Mouse (Mus musculus): Measurements from ENCODE around the gene Dgkh. TPM values are rescaled to one million over a fixed set of nuclear protein-coding genes. Genes with fewer than 3 reads are reported as not detected.
"Not testable (repeated sequence)": the region's sequence is repeated elsewhere in the genome, so short reads cannot be mapped to it uniquely, and the experiment has no call there.

The Dgkh gene
- polyA plus RNA-seq, 1 experiment from 2014 or later = 1.7 TPM

DNA sequence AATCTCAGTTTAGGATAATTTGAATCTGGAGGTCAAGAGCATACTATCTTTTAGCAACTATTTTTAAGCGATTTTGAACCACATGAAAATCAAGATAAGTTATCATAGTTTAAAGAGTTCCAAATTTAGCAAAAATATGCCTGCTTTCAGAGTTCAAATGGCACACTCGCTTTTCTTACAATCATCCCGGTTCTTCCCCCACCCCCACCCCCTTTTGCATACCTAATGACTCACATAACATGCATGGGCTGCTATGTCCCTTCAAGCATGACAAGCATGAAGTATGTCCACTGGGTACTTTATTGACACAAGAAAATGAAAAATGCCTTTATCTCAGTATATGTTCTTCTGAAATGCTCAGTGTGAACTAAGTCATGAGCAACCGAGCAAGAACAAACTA is 166.1 kb downstream of the Dgkh start:
- WGBS = 69% methylated on average over 4 of the region's 4 CpGs

DNA sequence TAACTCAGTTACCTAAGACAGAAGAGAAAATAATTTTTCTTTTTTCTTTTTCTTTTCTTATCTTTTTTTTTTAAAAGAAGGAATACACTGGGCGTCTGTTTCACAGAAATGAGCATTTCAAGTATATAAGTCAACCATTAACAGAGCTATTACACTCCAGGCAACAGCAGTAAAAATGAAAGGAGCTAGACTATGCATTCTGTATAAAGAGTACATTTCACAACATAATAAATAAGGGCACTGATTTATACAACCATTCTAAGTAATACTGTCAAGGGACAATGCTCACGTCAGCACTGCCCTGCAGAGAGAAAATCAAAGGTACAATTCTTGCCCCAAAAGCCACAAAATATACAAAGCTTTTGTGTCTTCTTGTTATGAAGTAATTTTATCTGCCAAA is 168.3 kb downstream of the Dgkh start:
- WGBS = 91% methylated on average over 2 of the region's 2 CpGs
- H3K4me1 ChIP-seq = no peaks in the 10 kb centered on the region

More for the DNA sequence above, 166.1 kb downstream of the Dgkh start:
- DNase-seq (ENCODE audit: low spot score) = no peak
- H3K27ac ChIP-seq = no peak overlapping the region
- no peaks in the 10 kb centered on the region for H3K9me3 ChIP-seq
- no peaks in the 10 kb centered on the region; the same call in 1 of the 2 replicates for H3K36me3 ChIP-seq
- H3K27me3 ChIP-seq (ENCODE audit: insufficient read depth, poor library complexity, severe bottlenecking) = no peaks in the 10 kb centered on the region
- H3K4me1 ChIP-seq = no peaks in the 10 kb centered on the region
- H3K4me3 ChIP-seq = no peak overlapping the region

DNA sequence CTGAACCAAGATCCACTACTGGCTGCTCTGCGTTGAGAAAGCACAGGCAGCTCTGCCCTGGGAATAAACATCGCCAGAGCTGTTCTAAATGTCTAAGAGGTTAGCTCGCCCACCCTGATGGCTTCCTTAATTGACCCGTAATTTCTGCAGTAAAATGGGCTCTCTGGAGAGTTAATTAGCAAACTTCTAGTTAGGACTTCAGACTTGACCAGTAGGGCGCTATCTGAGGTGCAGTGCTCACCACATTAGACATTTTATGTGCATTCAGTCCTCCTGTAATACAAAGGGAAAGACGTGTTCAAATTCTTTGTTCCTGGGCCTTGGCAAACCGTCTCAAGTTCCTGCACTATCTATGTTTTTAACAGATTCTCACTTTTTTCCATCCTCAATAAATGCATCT is 169.4 kb downstream of the Dgkh start:
- H3K36me3 ChIP-seq = no peaks in the 10 kb centered on the region; the same call in 1 of the 2 replicates
- DNase-seq (ENCODE audit: low spot score) = no peak
- H3K4me3 ChIP-seq = no peak overlapping the region
- WGBS = 85% methylated on average over 7 of the region's 7 CpGs
- H3K27ac ChIP-seq = no peak overlapping the region
- no peaks in the 10 kb centered on the region for H3K27me3 ChIP-seq (ENCODE audit: insufficient read depth, poor library complexity, severe bottlenecking)
- no peaks in the 10 kb centered on the region for H3K4me1 ChIP-seq
- no peaks in the 10 kb centered on the region for H3K9me3 ChIP-seq

More for the DNA sequence above, 168.3 kb downstream of the Dgkh start:
- DNase-seq (ENCODE audit: low spot score) = no peak
- H3K9me3 ChIP-seq = no peaks in the 10 kb centered on the region
- no peaks in the 10 kb centered on the region for H3K27me3 ChIP-seq (ENCODE audit: insufficient read depth, poor library complexity, severe bottlenecking)
- H3K4me3 ChIP-seq = no peak overlapping the region
- no peaks in the 10 kb centered on the region; the same call in 1 of the 2 replicates for H3K36me3 ChIP-seq
- no peak overlapping the region for H3K27ac ChIP-seq

DNA sequence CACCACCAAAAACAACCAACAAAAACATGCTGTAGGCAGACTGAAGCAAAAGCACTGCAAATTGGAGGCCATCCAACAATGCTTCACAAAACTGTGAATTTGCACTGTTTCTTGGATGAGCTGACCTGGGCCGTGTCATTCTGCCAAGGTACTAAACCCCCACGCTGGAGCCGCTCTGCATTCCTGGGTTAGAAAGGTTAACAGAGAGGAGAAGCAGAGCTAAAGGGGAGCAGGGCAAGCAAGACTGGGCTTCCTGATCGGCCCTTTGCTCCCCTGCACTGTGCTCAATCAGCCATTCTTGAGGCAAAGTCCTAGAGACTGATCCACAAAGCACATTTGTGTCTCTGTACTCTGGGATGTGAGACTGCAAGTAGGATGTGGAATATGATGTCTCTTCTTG is 170.5 kb downstream of the Dgkh start:
- H3K36me3 ChIP-seq = no peaks in the 10 kb centered on the region
- no peaks in the 10 kb centered on the region for H3K27me3 ChIP-seq (ENCODE audit: insufficient read depth, poor library complexity, severe bottlenecking)
- no peak overlapping the region for H3K27ac ChIP-seq
- DNase-seq (ENCODE audit: low spot score) = no peak
- H3K9me3 ChIP-seq = no peaks in the 10 kb centered on the region
- no peak overlapping the region for H3K4me3 ChIP-seq
- H3K4me1 ChIP-seq = no peaks in the 10 kb centered on the region
- 86% methylated on average over 4 of the region's 4 CpGs for WGBS

DNA sequence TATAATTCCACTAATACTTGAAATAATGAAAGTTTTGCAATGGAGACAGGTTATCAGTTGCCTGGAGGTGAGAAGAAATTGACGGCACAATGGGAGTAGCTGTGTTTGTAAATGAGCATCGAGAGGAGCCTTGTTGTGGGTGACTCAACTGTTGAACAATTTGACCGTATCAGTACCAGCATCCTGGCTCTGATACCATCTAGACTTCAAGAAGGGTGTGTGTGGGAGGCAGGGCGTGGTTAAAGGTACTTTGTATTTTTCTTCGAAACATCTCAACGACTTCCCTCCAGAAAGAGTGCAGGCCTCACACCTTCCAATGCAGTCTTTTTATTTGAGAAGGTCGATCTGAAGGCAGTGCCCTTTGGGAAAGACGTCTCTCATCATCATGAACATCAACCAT is 173.5 kb downstream of the Dgkh start:
- Histone ChIP-seq H3K27me3 (ENCODE audit: insufficient read depth, poor library complexity, severe bottlenecking) (no peaks in the 10 kb centered on the region), H3K9me3 (no peaks in the 10 kb centered on the region), H3K36me3 (no peaks in the 10 kb centered on the region), H3K27ac (no peak overlapping the region), H3K4me3 (no peak overlapping the region), H3K4me1 (no peaks in the 10 kb centered on the region)
- WGBS = 81% methylated on average over 8 of the region's 8 CpGs
- no peak for DNase-seq (ENCODE audit: low spot score)

DNA sequence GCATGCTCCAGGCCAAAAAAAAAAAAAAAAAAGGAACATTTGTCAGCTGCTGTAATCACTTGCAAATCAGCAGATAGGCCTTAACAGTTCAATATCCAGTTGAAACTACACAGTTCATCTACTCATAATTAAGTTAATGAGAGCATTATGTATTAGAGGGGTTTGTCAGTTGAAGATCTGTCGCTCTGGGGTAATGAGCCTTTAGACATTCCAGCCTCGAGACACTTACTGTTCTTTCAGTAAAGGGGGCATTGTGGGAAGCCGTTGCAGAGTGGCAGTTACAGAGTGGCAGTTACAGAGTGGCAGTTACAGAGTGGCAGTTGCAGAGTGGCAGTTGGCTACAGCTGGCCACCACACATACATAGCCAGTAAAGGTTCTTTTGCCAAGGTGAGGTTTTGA is 177.7 kb downstream of the Dgkh start:
- not testable (repeated sequence) for H3K27ac ChIP-seq; H3K4me3 ChIP-seq; H3K36me3 ChIP-seq; DNase-seq (ENCODE audit: low spot score); H3K9me3 ChIP-seq; H3K27me3 ChIP-seq (ENCODE audit: insufficient read depth, poor library complexity, severe bottlenecking); H3K4me1 ChIP-seq
- WGBS = 76% methylated on average over 3 of the region's 3 CpGs

DNA sequence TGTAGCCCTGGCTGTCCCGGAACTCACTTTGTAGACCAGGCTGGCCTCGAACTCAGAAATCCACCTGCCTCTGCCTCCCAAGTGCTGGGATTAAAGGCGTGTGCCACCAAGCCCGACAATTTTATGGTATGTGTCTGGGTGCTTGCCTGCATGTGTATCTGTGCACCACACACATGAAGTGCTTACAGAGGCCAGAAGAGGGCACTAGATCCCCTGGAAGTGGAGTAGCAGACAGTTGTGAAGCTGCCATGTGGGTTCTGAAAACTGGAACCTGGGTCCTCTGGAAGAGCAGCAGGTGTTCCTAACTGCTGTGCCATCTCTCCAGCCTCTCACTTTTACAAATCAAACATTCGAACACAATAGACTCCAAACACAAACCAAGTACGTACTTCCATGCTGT is 178.9 kb downstream of the Dgkh start:
- Histone ChIP-seq H3K27ac (no peak overlapping the region), H3K9me3 (no peaks in the 10 kb centered on the region), H3K36me3 (no peaks in the 10 kb centered on the region), H3K4me3 (no peak overlapping the region), H3K4me1 (peaks cover 12% of the 10 kb centered on the region), H3K27me3 (ENCODE audit: insufficient read depth, poor library complexity, severe bottlenecking) (no peaks in the 10 kb centered on the region)
- no peak for DNase-seq (ENCODE audit: low spot score)
- WGBS = 87% methylated on average over 6 of the region's 6 CpGs

DNA sequence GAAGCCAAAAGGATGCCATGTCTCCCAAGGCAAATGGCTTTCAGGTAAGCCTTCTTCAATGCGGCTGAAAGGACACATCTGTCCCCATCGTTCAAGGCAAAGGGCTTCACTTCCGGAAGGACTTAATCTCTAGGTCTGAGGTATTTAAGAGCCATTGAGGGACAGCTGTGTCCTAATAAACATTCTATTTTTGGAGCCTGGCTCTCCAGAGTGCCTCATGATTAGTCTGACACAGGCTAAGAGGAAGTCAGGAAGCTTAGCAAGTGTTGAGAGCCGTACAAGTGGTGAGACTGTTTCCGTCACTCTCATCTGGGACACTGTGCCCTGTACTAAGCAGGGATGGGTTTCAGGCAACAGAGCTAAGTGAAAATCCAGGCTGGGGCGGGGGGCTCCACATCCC is 183.8 kb downstream of the Dgkh start:
- H3K27me3 ChIP-seq (ENCODE audit: insufficient read depth, poor library complexity, severe bottlenecking) = no peaks in the 10 kb centered on the region
- H3K4me1 ChIP-seq = peaks cover 22% of the 10 kb centered on the region
- WGBS = 29% methylated on average over 6 of the region's 6 CpGs
- no peak overlapping the region for H3K4me3 ChIP-seq
- peak; percentile 86 for DNase-seq (ENCODE audit: low spot score)
- no peaks in the 10 kb centered on the region for H3K9me3 ChIP-seq
- no peaks in the 10 kb centered on the region for H3K36me3 ChIP-seq
- H3K27ac ChIP-seq = peak overlapping the region; percentile 78

DNA sequence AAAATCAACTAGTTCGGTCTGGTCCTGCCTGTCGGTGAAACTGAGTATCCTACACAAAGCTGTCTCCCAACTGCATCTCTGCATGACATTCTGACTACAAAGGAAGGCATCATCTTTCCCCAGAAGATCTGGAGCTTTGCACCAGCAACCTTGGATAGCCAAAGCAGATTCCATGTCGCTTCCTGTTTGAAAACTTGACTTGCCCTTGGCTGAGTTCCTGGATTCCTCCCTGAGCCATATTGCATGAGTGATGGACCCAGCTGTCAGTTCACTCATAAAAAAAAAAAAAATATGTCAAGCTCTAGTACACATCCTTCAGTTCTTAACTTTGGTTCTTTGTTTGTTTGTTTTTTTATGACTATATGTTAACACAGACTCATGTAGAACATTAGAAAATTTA is 191.3 kb downstream of the Dgkh start:
- H3K4me1 ChIP-seq = peaks cover 12% of the 10 kb centered on the region
- H3K27ac ChIP-seq = no peak overlapping the region
- no peak for DNase-seq (ENCODE audit: low spot score)
- WGBS = 73% methylated on average over 3 of the region's 3 CpGs
- H3K36me3 ChIP-seq = no peaks in the 10 kb centered on the region
- no peak overlapping the region for H3K4me3 ChIP-seq
- no peaks in the 10 kb centered on the region for H3K27me3 ChIP-seq (ENCODE audit: insufficient read depth, poor library complexity, severe bottlenecking)
- no peaks in the 10 kb centered on the region for H3K9me3 ChIP-seq

DNA sequence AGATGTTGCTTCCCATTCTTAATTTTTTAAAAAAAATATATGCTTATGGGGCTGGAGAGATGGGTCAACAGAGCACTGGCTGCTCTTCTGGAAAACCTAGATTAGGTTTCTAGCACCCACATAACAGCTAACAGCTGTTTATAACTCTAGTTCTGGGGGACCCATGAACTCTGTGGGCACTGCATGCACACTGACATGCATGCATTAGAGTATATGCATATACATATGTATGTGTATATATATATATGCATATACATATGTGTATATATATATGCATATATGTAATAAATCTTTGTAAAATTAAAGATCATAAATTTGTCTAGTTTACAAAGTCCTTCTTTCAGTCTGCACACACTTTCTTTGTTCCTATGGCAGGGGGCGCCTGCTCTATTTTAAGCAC is 192.8 kb downstream of the Dgkh start:
- H3K4me1 ChIP-seq = peaks cover 12% of the 10 kb centered on the region
- no peak overlapping the region for H3K4me3 ChIP-seq
- H3K36me3 ChIP-seq = no peaks in the 10 kb centered on the region
- no peak overlapping the region for H3K27ac ChIP-seq
- H3K27me3 ChIP-seq (ENCODE audit: insufficient read depth, poor library complexity, severe bottlenecking) = no peaks in the 10 kb centered on the region
- no peaks in the 10 kb centered on the region for H3K9me3 ChIP-seq
- DNase-seq (ENCODE audit: low spot score) = no peak
- 97% methylated on average over 1 of the region's 1 CpGs for WGBS

DNA sequence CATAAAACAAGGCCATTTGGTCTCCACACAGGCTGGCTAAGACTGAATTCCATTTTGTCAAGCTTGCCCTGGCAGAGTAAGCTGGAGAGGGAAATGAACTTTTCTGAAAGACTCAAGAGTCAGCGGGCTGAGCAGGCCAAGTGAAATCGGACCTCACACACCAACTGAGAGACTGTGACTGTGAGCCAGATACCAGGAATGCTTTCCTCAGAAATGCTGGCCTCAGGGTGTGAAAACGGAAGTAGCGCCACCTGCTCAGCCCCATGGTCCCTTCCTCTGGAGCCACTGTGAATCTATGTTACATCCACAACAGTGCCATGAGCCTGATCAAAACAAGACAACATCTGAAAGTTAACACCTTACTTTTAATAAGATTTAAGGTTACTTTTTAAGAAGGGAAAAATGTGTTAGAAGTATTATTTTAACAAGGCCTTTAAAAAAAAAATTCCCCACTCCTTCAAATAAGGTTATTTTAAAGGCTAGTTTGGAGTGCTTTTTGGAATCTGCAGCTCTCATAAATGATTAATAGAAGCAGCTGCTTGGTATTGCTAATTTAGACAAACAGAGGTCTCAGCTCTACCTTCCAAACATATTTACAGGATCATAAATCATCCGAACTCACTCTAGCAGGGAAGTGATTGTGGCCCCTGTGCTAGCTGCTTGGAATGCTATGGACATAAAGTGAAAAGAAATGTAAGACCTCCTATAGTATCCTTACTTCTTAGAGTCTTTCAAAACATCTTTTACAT is 193.8 kb downstream of the Dgkh start:
- Histone ChIP-seq H3K4me1 (peaks cover 12% of the 10 kb centered on the region), H3K27ac (peak overlapping the region; percentile 56; the same call in 1 of the 2 replicates)

DNA sequence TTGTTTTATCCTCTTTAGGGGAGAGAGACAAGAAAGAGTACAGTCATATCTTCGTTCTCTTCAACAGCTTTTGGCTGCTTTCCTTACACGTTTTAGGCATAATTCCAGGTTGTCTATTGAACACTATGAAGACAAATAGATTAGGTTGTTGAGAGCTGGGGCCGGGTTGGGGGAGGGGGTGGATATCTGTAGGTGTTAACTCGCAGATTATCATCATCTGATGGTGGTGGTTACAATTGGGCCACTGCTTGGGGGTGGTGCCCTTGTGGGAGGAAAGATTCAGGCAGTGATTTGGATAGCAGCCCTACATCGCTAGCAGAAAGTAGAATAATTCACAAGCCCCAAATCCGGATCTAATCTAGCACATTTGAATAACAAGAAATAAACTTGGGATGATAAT is 195.0 kb downstream of the Dgkh start:
- DNase-seq (ENCODE audit: low spot score) = no peak
- peak overlapping the region; percentile 95; the same call in 1 of the 2 replicates for H3K4me3 ChIP-seq
- WGBS = 44% methylated on average over 6 of the region's 6 CpGs
- no peaks in the 10 kb centered on the region for H3K36me3 ChIP-seq
- H3K27ac ChIP-seq = peak overlapping the region; percentile 98; the same call in 1 of the 2 replicates
- H3K4me1 ChIP-seq = peaks cover 12% of the 10 kb centered on the region
- no peaks in the 10 kb centered on the region for H3K9me3 ChIP-seq
- H3K27me3 ChIP-seq (ENCODE audit: insufficient read depth, poor library complexity, severe bottlenecking) = no peaks in the 10 kb centered on the region

More for the DNA sequence above, 193.8 kb downstream of the Dgkh start:
- Histone ChIP-seq H3K4me3 (no peak overlapping the region), H3K36me3 (no peaks in the 10 kb centered on the region), H3K9me3 (no peaks in the 10 kb centered on the region), H3K27me3 (ENCODE audit: insufficient read depth, poor library complexity, severe bottlenecking) (no peaks in the 10 kb centered on the region)
- DNase-seq (ENCODE audit: low spot score) = no peak
- 28% methylated on average over 5 of the region's 5 CpGs for WGBS

DNA sequence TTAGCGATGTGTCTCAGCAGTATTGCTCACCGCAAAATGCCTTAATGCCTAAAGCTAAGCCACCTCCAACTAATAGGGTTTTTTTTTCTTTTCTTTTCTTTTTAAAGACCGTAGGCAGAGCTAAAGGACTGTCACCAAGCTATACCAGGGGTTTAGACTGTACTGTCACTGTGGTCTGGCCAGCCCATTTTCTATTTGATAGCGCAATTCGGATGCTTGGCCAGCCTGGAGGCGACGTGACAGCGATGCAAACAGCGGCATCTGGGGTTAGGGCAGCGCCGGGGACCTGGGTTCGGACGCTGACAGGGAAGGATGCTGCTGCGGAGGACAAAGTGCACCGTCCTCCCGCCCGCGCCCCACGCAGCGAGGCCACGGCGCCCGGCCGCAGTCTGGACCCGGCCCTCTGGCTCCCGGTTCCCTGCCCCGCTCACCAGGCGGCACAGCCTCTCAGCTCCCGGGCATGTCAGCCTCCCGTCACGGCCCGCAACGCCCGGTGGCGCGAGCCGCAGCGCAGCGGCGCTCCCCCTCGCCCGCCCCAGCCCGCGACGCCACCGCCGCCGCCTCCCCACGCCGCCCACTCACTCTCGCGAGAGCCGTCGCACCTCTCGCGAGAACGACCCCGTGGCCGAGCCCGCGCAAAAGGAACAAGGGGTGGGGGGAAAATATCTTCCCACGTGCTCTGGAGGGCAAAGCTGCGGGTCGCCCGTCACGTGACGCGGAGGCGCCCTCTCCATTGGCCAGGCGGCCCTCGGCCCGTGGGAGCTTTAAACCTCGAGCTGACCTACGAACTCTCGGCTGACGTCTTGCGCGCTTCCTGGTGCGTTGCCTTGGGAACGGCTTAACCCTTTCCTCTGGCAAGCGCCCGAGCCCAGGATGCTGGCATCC is 196.1 kb downstream of the Dgkh start, which contains the start of gene Akap11:
TSS of gene Akap11 (minus strand) at position 528 of the 885 bp plus-strand sequence.
- under 1% methylated on average over 82 of the region's 82 CpGs for WGBS
- Histone ChIP-seq H3K36me3 (no peaks in the 10 kb centered on the region), H3K27me3 (ENCODE audit: insufficient read depth, poor library complexity, severe bottlenecking) (no peaks in the 10 kb centered on the region), H3K27ac (peak within 1 kb of the TSS; percentile 98), H3K4me1 (peaks cover 22% of the 10 kb centered on the region), H3K9me3 (no peaks in the 10 kb centered on the region), H3K4me3 (peak within 1 kb of the TSS; percentile 95)
- peak; percentile 97 for DNase-seq (ENCODE audit: low spot score)
